Mouse (Mus musculus) erythroblast, embryonic 14.5 days (primary cell): ENCODE measurements around the gene Rpgrip1.

ENCODE experiments used
- GATA1 ChIP-seq: IDR thresholded peaks from 2 replicates; pipeline ENCODE4 v1.6.1; 2012; ENCODE audit warnings: low read length, inconsistent platforms, mixed read lengths
- TAL1 ChIP-seq: IDR thresholded peaks from 3 replicates; pipeline ENCODE4 v1.6.1; 2012; ENCODE audit warnings: low read length, inconsistent platforms, mixed read lengths

GRCm38 (mm10) chr14:52144165-52144564 lies 33.7 kb downstream of the Rpgrip1 start:
- TF ChIP-seq GATA1: no peak
- no peak for TF ChIP-seq TAL1
